Mouse (Mus musculus): Measurements from ENCODE around the gene D430019H16Rik.

GRCm38 (mm10) chr12:105539649-105540048 is 86.0 kb downstream of the D430019H16Rik start:
- TF ChIP-seq CTCF (conservative IDR thresholded peaks at IDR 0.05; ENCODE audit: insufficient read depth, insufficient read length, low read depth, low read length) = no peak
- TF ChIP-seq POLR2A (IDR thresholded peaks at IDR 0.05; ENCODE audit: low read depth, low read length) = no peak

All from kidney, adult 2 months (tissue).